In the genomic region with DNA sequence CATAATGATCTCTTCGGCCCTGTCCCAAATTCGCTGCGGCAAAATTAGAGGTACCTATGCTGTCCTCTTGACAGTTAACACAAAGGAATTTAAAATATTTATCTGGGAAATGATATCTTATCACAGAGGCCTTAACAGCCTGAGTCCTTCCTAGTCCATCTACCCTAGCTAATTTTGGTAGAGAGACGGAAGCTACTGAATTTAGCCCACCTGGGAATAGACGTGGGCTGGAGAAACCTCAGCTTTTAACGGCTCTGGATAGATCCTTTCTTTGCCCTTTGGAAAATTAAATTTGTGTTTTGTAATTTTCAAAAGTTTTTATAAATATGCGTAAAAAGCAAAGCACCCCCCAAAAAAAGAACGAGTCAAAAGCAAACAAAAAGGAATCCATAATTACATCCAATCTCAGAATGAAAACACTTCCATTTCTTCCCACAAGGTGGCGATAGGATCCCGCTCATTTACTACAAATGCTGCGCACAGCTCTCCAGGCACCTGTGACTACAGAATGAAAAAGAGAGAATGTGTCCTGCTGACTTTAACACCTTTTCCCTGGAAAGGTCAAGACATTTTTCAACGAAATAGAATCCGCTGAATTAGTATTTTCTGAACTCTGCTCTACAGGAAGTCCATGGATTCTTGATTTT, we compare ENCODE assay signal across 9 mouse cellular contexts. TPM values are rescaled to one million over a fixed set of nuclear protein-coding genes. Genes with fewer than 3 reads are reported as not detected.
DNase-seq lines count a peak whose midpoint lies in the region; ATAC-seq and TF ChIP-seq lines count a peak whose summit lies in the region.
"Had no signal": no experiment of that assay in that cellular context is flagged by ENCODE, and none has a peak within 500 bp of the region (broad histone marks: within the 10 kb centered on the region; RNA-seq: fewer than 3 reads in every experiment).

No protein-coding gene starts in this region.

- no peaks in the 10 kb centered on the region for H3K4me1 ChIP-seq in kidney, embryonic 16.5 days (ENCODE audit: insufficient read depth, low read length)
- no peaks in the 10 kb centered on the region for H3K4me1 ChIP-seq in midbrain, embryonic 11.5 days (ENCODE audit: control insufficient read depth, insufficient read depth, low read length)
- H3K4me1 ChIP-seq in spleen, adult 2 months (ENCODE audit: control insufficient read depth, insufficient read depth, insufficient read length) = no peaks in the 10 kb centered on the region
- H3K4me1 ChIP-seq: embryonic facial prominence, embryonic 15.5 days had no signal

- no peak overlapping the region for H3K9ac ChIP-seq in kidney, embryonic 16.5 days (replicated peaks; ENCODE audit: low read length)
- no peak overlapping the region for H3K9ac ChIP-seq in midbrain, embryonic 11.5 days (ENCODE audit: low read length)
- H3K9ac ChIP-seq: embryonic facial prominence, embryonic 15.5 days had no signal

- WGBS in kidney, embryonic 16.5 days = 41% methylated on average over 13 of the region's 13 CpGs
- WGBS in midbrain, embryonic 11.5 days = 42% methylated on average over 13 of the region's 13 CpGs
- 43% methylated on average over 13 of the region's 13 CpGs for WGBS in spleen, adult 2 months

- no peak overlapping the region for H3K4me3 ChIP-seq in kidney, embryonic 16.5 days (ENCODE audit: low read length)
- H3K4me3 ChIP-seq in midbrain, embryonic 11.5 days (ENCODE audit: low read depth, low read length) = no peak overlapping the region
- H3K4me3 ChIP-seq in spleen, adult 2 months (ENCODE audit: extremely low read depth, insufficient read depth, insufficient read length) = no peak overlapping the region
- H3K4me3 ChIP-seq: embryonic facial prominence, embryonic 15.5 days had no signal

- ATAC-seq in kidney, embryonic 16.5 days (ENCODE audit: low FRiP score, low TSS enrichment) = no peak
- peak; percentile 88 for ATAC-seq in common myeloid progenitor, adult 5-6 weeks (replicated peaks; ENCODE audit: low read depth, poor library complexity, severe bottlenecking)
- peak; percentile 82 for ATAC-seq in granulocyte monocyte progenitor cell, adult 5-6 weeks (replicated peaks; ENCODE audit: poor library complexity, severe bottlenecking)
- ATAC-seq in midbrain, embryonic 11.5 days (ENCODE audit: low FRiP score) = peak; percentile 65; the same call in 1 of the 2 replicates

- H3K4me2 ChIP-seq in kidney, embryonic 16.5 days (replicated peaks; ENCODE audit: low read depth, low read length) = no peak overlapping the region
- no peak overlapping the region for H3K4me2 ChIP-seq in midbrain, embryonic 11.5 days
- H3K4me2 ChIP-seq: embryonic facial prominence, embryonic 15.5 days had no signal

- no peak for TF ChIP-seq POLR2A in spleen, adult 2 months (IDR thresholded peaks at IDR 0.05; ENCODE audit: low read depth, low read length)

- H3K27me3 ChIP-seq in kidney, embryonic 16.5 days (ENCODE audit: insufficient read depth, low read length) = no peaks in the 10 kb centered on the region
- no peaks in the 10 kb centered on the region for H3K27me3 ChIP-seq in midbrain, embryonic 11.5 days (ENCODE audit: control insufficient read depth, insufficient read depth, low read length)
- no peaks in the 10 kb centered on the region for H3K27me3 ChIP-seq in spleen, adult 2 months (ENCODE audit: control insufficient read depth, insufficient read depth, low read length)
- H3K27me3 ChIP-seq: embryonic facial prominence, embryonic 15.5 days had no signal

- no peak overlapping the region for H3K27ac ChIP-seq in kidney, embryonic 16.5 days (ENCODE audit: low read length)
- H3K27ac ChIP-seq in midbrain, embryonic 11.5 days (ENCODE audit: low read depth, low read length) = no peak overlapping the region
- no peak overlapping the region for H3K27ac ChIP-seq in spleen, adult 2 months (ENCODE audit: insufficient read depth, low read length)
- H3K27ac ChIP-seq: embryonic facial prominence, embryonic 15.5 days had no signal

- peak; percentile 51; the same call in 1 of the 2 replicates for TF ChIP-seq CTCF in spleen, adult 2 months (IDR thresholded peaks at IDR 0.05; ENCODE audit: extremely low read depth, insufficient read depth, insufficient read length, insufficient replicate concordance)

- H3K36me3 ChIP-seq in kidney, embryonic 16.5 days (ENCODE audit: insufficient read depth, low read length) = no peaks in the 10 kb centered on the region
- no peaks in the 10 kb centered on the region for H3K36me3 ChIP-seq in midbrain, embryonic 11.5 days (ENCODE audit: control insufficient read depth, insufficient read depth, low read length)
- no peaks in the 10 kb centered on the region for H3K36me3 ChIP-seq in spleen, adult 2 months (ENCODE audit: control insufficient read depth, insufficient read depth, low read length)
- H3K36me3 ChIP-seq: embryonic facial prominence, embryonic 15.5 days had no signal

- H3K9me3 ChIP-seq in kidney, embryonic 16.5 days (ENCODE audit: low read length) = peaks cover 3% of the 10 kb centered on the region; the same call in 1 of the 2 replicates
- H3K9me3 ChIP-seq in midbrain, embryonic 11.5 days (ENCODE audit: control insufficient read depth, low read length) = no peaks in the 10 kb centered on the region
- H3K9me3 ChIP-seq: embryonic facial prominence, embryonic 15.5 days had no signal

- DNase-seq in kidney, adult 18-20 months = peak; percentile 34
- peak; percentile 16 for DNase-seq in WW6 (ENCODE audit: low read depth, low spot score)
- peak; percentile 65 to 78 for DNase-seq in layer of hippocampus, postnatal 10 days (ENCODE audit: low spot score in 2 of 2)
- peak; percentile 94 for DNase-seq in midbrain, embryonic 11.5 days (ENCODE audit: low spot score, missing footprints)
- DNase-seq in spleen, adult 2 months (ENCODE audit: low read depth in 1 of 2, low spot score in 2 of 2) = peak; percentile 25 to 51

RNA-seq across cellular contexts. Expression of gene Fam124b, which starts 37.4 kb away (rescaled TPM):
- polyA plus RNA-seq in kidney, embryonic 16.5 days (2015; fragmentation: Nextera tagmentation; extraction: Ambion mirVana) = 0.67 and 1.7 TPM in 2 replicates
- not detected in 2 replicates for total RNA-seq in common myeloid progenitor, adult 5-6 weeks (2017)
- total RNA-seq in granulocyte monocyte progenitor cell, adult 5-6 weeks (2014; fragmentation: Nextera tagmentation) = not detected in 2 replicates
- not detected in 2 replicates for total RNA-seq in granulocyte monocyte progenitor cell, adult 5-6 weeks (2017)
- total RNA-seq in layer of hippocampus, postnatal 10 days (2021) = 1 to 10 TPM; 1.2 to 1.5 TPM
- 0.25 and 0.31 TPM in 2 replicates for polyA plus RNA-seq in midbrain, embryonic 11.5 days (2014; fragmentation: Nextera tagmentation; extraction: Ambion mirVana)
- 0.07 and 0.19 TPM in 2 replicates for polyA plus RNA-seq in spleen, adult 2 months (2012; rRNA removed)

Comparison
In these comparisons a context has a peak if more than half of its experiments do, and no peak if none do; other contexts are left out.
1. DNase-seq: peak in every context shown above with its lines; median percentile 94 in midbrain, embryonic 11.5 days; 72 in layer of hippocampus, postnatal 10 days; 38 in spleen, adult 2 months; 34 in kidney, adult 18-20 months; 16 in WW6.